Mouse (Mus musculus) heart, embryonic 16.5 days (tissue): ENCODE measurements around the gene Gm10320. TPM values are rescaled to one million over a fixed set of nuclear protein-coding genes. Genes with fewer than 3 reads are reported as not detected.

Experiments
- ATAC-seq: fragments of 200-750 bp; cut with Nextera tagmentation; replicated peaks from 2 replicates; pipeline ENCODE4 v1.8.0; 2017; ENCODE audit warnings: moderate number of reproducible peaks; ENCODE audit not compliant: insufficient read depth, low FRiP score; ENCODE audit errors: extremely low read depth
- H3K27ac ChIP-seq: fragments of 300-500 bp; sonication (generic); 2 replicates; pipeline ENCODE4 v1.5.1; 2014; ENCODE audit warnings: mild to moderate bottlenecking, low read length, control low read depth, moderate library complexity
- H3K27me3 ChIP-seq: fragments of 300-500 bp; sonication (generic); 2 replicates; pipeline ENCODE4 v1.6.1; 2014; ENCODE audit warnings: low read length, mixed read lengths; ENCODE audit not compliant: control insufficient read depth, insufficient read depth
- H3K36me3 ChIP-seq: fragments of 300-500 bp; sonication (generic); 2 replicates; pipeline ENCODE4 v1.6.1; 2014; ENCODE audit not compliant: control insufficient read depth, insufficient read depth
- H3K4me1 ChIP-seq: fragments of 300-500 bp; sonication (generic); 2 replicates; pipeline ENCODE4 v1.6.1; 2014; ENCODE audit warnings: low read length, mixed read lengths; ENCODE audit not compliant: control insufficient read depth, insufficient read depth
- H3K4me2 ChIP-seq: fragments of 300-500 bp; sonication (generic); 2 replicates; pipeline ENCODE4 v1.6.1; 2014; ENCODE audit warnings: low read depth, mild to moderate bottlenecking, control low read depth, low read length
- H3K4me3 ChIP-seq: fragments of 300-500 bp; sonication (generic); 2 replicates; pipeline ENCODE4 v1.5.1; 2014; ENCODE audit warnings: mild to moderate bottlenecking, control low read depth, low read length
- H3K9ac ChIP-seq: fragments of 300-500 bp; sonication (generic); 2 replicates; pipeline ENCODE4 v1.6.1; 2014; ENCODE audit warnings: low read length, control low read depth
- H3K9me3 ChIP-seq: fragments of 300-500 bp; sonication (generic); replicated peaks from 2 replicates; pipeline ENCODE4 v1.6.1; 2016; ENCODE audit warnings: low read length; ENCODE audit not compliant: control insufficient read depth
- WGBS: fragments of 180-500 bp; shearing (Covaris S2); extraction: QIAGEN DNeasy Blood & Tissue Kit; methylation state at CpG from one replicate; pipeline ENCODE4 v1.1.7; 2014; 5-methylcytosine and 5-hydroxymethylcytosine counted together
- polyA plus RNA-seq: library from polyadenylated mRNA; unstranded; fragments of >200 nt; fragmentation: Nextera tagmentation; extraction: Ambion mirVana; gene quantifications from 2 replicates; pipeline ENCODE4 v1.2.1, GENCODE M21; 2015

Gm10320 gene
- polyA plus RNA-seq, 1 experiment from 2014 or later, result 1.9 TPM

DNA sequence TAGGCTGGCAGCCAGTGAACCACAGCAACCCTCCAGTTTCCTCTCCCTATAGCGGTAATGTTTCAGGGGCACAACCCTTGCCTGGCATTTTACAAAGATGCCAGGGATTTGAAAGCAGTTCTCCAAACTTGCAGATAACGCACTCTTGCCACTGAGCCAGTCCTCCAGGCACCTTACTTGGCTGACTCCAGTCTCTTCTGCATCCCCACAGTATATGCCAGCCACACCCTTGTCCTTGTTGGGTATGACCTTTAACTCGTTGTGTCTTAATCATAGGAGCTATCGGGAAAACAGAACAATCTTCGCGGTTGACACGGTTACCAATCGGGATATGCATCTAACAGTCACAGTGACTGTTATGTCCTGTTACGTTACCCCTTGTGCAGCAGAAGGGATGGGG is 40.2 kb upstream of the Gm10320 start:
- no peaks in the 10 kb centered on the region for H3K9me3 ChIP-seq
- ATAC-seq, result no peak
- H3K9ac ChIP-seq, result no peak overlapping the region
- no peak overlapping the region for H3K4me2 ChIP-seq
- 0 out of 2 replicates have a peak, but pooled peaks cover 2% of the 10 kb centered on the region for H3K27me3 ChIP-seq
- no peaks in the 10 kb centered on the region for H3K36me3 ChIP-seq
- H3K4me3 ChIP-seq, result no peak overlapping the region
- peaks cover 19% of the 10 kb centered on the region for H3K4me1 ChIP-seq
- WGBS, result 90% methylated on average over 9 of the region's 9 CpGs
- no peak overlapping the region for H3K27ac ChIP-seq

DNA sequence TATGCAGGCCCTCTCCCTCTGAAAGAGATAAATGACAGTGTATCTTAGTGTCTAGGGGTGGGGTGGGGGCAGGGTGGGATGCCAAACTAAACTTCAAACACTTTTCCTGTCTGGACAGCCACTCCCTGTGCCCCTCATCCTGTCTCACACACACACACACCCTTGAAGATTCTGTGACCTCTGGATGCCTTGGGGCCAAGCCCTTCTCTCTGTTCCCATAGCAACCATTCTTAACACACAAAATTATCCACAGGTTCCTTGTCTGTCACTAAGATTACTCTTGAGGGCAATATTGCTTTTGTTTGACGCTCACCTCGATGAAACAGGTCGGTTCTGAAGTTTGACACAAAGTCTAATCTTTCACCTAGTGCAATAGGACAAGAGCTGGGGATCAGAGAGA is 39.5 kb upstream of the Gm10320 start:
- Histone ChIP-seq H3K27ac (no peak overlapping the region), H3K27me3 (0 out of 2 replicates have a peak, but pooled peaks cover 2% of the 10 kb centered on the region), H3K4me1 (peaks cover 19% of the 10 kb centered on the region), H3K9me3 (no peaks in the 10 kb centered on the region), H3K9ac (no peak overlapping the region), H3K4me2 (no peak overlapping the region), H3K4me3 (no peak overlapping the region), H3K36me3 (no peaks in the 10 kb centered on the region)
- no peak for ATAC-seq
- WGBS, result 47% methylated on average over 3 of the region's 3 CpGs

DNA sequence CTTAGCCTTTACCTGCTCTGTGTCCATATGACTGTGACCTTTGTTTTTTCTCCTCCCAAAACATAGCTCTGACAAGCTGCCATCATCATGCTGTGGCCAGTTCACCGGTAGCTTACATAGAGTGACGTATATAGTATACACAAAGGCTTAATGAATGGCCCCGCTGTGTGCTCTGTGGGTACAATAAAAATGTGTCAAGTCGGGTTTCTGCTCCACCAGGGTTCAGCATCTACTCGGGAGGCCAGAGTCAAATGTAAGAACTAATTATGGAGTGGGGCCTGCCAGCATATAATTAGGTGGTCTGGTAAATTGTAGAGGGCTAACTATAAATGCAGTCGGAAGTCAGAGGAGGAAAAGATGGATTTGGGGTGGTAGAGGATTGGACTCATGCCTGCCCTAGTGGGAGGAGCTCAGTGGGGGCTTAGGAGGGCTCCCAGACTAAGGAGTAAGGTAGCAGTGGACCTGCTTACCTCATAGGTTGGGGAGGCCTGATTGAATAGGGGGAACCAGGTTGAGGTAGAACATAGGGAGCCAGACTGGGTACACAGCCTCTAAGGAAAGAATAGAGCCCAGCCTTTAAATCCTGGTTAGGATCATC is 32.0 kb upstream of the Gm10320 start:
- Histone ChIP-seq H3K9ac (no peak overlapping the region), H3K4me3 (no peak overlapping the region), H3K27me3 (no peaks in the 10 kb centered on the region), H3K4me2 (no peak overlapping the region), H3K9me3 (peaks cover 2% of the 10 kb centered on the region; the same call in 1 of the 2 replicates), H3K27ac (no peak overlapping the region), H3K36me3 (no peaks in the 10 kb centered on the region), H3K4me1 (no peaks in the 10 kb centered on the region)
- 74% methylated on average over 6 of the region's 6 CpGs for WGBS
- no peak for ATAC-seq

DNA sequence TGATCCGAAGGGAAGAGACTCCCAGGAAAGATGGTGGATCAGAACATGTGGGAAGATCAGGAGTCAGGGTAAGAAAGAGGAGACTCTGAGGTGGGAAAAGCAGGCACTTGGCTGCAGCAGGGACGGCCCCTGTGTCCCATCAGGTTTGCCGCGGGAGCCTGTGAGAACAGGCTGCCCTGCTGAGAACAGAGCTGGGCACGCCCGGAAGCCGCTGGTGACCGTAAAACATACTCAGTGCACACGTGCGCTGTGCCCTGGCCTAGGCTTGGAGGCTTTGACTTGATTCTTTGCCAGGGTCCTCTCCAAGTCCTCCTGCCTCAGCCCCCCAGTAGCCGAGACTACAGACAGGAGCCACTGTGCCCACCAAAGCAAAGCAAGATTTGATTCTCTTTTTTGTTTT is 26.5 kb upstream of the Gm10320 start:
- Histone ChIP-seq H3K4me3 (no peak overlapping the region), H3K4me2 (peak overlapping the region; percentile 36), H3K4me1 (no peaks in the 10 kb centered on the region), H3K27me3 (peaks cover 6% of the 10 kb centered on the region; the same call in 1 of the 2 replicates), H3K36me3 (no peaks in the 10 kb centered on the region), H3K9ac (no peak overlapping the region), H3K27ac (no peak overlapping the region), H3K9me3 (peaks cover 2% of the 10 kb centered on the region; the same call in 1 of the 2 replicates)
- 22% methylated on average over 11 of the region's 11 CpGs for WGBS
- ATAC-seq, result no peak

DNA sequence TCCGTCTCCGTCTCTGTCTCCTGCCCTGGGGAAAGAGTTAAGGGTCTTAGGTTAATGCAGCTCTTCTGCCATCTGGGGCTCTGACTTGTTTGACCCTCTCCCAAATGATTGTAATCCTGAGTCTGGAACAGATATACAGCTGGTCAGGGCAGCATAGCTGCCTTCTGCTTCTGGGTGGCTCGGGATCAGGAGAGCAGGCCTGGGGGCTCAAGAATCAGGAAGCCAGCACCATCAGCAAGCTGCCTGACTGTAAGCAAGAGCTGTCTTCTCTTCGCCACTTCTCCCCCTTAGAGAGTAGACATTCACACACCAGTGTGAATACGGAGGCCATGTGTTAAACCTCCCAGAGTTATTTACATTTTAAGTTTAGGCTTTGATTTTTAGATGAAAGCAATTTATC is 25.9 kb upstream of the Gm10320 start:
- H3K4me2 ChIP-seq, result no peak overlapping the region
- H3K4me3 ChIP-seq, result no peak overlapping the region
- peaks cover 6% of the 10 kb centered on the region; the same call in 1 of the 2 replicates for H3K27me3 ChIP-seq
- H3K9me3 ChIP-seq, result peaks cover 2% of the 10 kb centered on the region; the same call in 1 of the 2 replicates
- no peak overlapping the region for H3K9ac ChIP-seq
- no peaks in the 10 kb centered on the region for H3K4me1 ChIP-seq
- WGBS, result 54% methylated on average over 5 of the region's 5 CpGs
- H3K36me3 ChIP-seq, result no peaks in the 10 kb centered on the region
- H3K27ac ChIP-seq, result no peak overlapping the region
- ATAC-seq, result no peak

DNA sequence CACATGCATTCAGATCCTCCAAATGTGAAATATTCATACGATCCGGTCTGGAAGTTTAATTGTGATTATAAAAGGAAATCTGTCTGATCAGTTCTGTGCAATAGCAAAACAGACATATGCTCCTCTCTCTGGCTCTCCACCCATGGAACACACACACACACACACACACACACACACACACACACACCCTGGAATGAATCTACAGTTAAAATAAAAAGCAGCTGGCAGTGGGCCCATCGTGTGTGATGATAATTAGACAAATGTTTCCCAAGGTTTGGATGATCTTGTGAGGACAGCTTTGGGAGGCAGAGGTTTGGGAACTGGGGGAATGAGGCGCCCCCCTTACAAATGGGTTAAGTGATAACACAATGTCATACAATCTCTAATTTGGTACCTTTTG is 25.2 kb upstream of the Gm10320 start:
- Histone ChIP-seq H3K27ac (no peak overlapping the region), H3K27me3 (peaks cover 6% of the 10 kb centered on the region; the same call in 1 of the 2 replicates), H3K4me2 (no peak overlapping the region), H3K4me1 (no peaks in the 10 kb centered on the region), H3K36me3 (no peaks in the 10 kb centered on the region), H3K9ac (no peak overlapping the region), H3K4me3 (no peak overlapping the region), H3K9me3 (no peaks in the 10 kb centered on the region)
- WGBS, result 79% methylated on average over 4 of the region's 4 CpGs
- no peak for ATAC-seq

DNA sequence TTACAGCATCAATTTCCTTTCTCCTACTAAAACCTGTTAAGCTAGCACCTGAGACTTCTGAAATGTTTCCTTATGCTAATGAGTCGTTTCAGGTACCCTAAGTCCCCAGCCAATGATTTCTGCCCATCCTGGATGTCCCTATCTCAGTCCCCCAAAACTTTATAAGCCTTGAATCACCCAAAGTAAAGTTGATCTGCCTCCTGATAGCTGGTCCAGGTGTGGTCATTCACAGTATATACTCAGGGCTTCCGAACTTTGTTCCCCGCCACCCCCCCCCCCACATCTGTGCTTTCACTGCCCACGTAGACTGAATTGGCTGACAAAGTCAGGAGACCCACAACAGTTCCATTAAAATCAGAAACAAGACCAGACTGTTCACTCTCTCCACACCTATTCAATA is 20.3 kb upstream of the Gm10320 start:
- Histone ChIP-seq H3K4me1 (no peaks in the 10 kb centered on the region), H3K4me3 (no peak overlapping the region), H3K36me3 (no peaks in the 10 kb centered on the region), H3K27ac (no peak overlapping the region), H3K9me3 (no peaks in the 10 kb centered on the region), H3K9ac (no peak overlapping the region), H3K27me3 (peaks cover 28% of the 10 kb centered on the region), H3K4me2 (no peak overlapping the region)
- 78% methylated on average over 4 of the region's 4 CpGs for WGBS
- no peak for ATAC-seq

DNA sequence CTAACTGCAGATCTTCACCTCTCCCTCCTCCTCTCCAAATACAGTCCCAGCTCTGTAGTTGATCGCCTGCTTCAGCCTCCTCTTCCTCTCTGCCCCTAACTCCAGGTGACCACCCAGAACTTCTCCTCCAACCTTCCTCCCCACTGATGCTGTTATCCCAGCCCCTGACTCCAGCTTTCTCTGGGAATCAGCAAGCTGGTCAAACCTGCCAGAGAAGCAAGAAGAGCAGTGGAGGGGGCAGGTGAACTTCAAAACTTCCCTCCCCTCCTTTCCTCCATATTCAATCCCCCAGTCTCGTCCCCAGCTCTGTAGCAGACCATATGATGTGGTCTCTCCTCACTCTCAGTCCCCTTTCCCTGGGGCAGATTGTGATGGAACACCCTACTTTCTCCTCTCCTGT is 15.9 kb upstream of the Gm10320 start:
- H3K36me3 ChIP-seq, result no peaks in the 10 kb centered on the region
- no peaks in the 10 kb centered on the region for H3K9me3 ChIP-seq
- 37% methylated on average over 2 of the region's 2 CpGs for WGBS
- no peak overlapping the region for H3K4me3 ChIP-seq
- no peak for ATAC-seq
- peaks cover 10% of the 10 kb centered on the region for H3K4me1 ChIP-seq
- H3K4me2 ChIP-seq, result no peak overlapping the region
- no peak overlapping the region for H3K9ac ChIP-seq
- H3K27ac ChIP-seq, result no peak overlapping the region
- H3K27me3 ChIP-seq, result peaks cover 53% of the 10 kb centered on the region

DNA sequence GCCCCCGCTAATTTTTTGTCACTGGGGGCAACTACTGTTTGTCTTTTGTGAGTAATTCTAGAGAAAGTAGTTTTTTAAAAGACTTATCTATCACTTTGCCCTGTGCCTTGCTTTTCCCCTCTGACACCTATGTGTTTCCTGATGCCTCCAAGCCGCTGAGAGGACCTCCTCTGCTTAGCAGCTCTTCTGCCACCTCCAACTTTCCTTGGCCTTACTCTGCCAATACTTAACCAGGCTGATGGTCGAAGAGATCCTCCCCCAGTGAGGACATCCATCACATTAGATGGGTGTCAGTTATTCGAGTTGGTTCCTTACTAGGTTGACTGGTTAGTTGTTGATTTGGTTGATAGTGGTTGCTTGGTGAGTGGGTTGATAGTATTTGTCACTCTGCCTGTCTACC is 14.7 kb upstream of the Gm10320 start:
- H3K27ac ChIP-seq, result no peak overlapping the region
- WGBS, result 12% methylated on average over 4 of the region's 4 CpGs
- H3K36me3 ChIP-seq, result no peaks in the 10 kb centered on the region
- ATAC-seq, result no peak
- H3K27me3 ChIP-seq, result peaks cover 65% of the 10 kb centered on the region
- H3K4me3 ChIP-seq, result no peak overlapping the region
- no peaks in the 10 kb centered on the region for H3K9me3 ChIP-seq
- no peak overlapping the region for H3K4me2 ChIP-seq
- no peak overlapping the region for H3K9ac ChIP-seq
- peaks cover 13% of the 10 kb centered on the region for H3K4me1 ChIP-seq
